Mouse (Mus musculus) embryonic facial prominence, embryonic 11.5 days (tissue): ENCODE data around the gene Tmem52b. TPM values are rescaled to one million over a fixed set of nuclear protein-coding genes. Genes with fewer than 3 reads are reported as not detected.

Source experiments
- ATAC-seq: fragments of 200-750 bp; cut with Nextera tagmentation; replicated peaks from 2 replicates; pipeline ENCODE4 v1.8.0; 2017; ENCODE audit warnings: low read depth; ENCODE audit not compliant: insufficient number of reproducible peaks, low FRiP score, low TSS enrichment
- DNase-seq: peaks from one replicate; pipeline ENCODE4 v3.0.0-alpha.2; 2015; ENCODE audit warnings: low spot score
- H3K27ac ChIP-seq: fragments of 300-500 bp; sonication (generic); replicated peaks from 2 replicates; pipeline ENCODE4 v1.5.1; 2014; ENCODE audit warnings: mild to moderate bottlenecking, low read depth, low read length, control low read depth
- H3K27me3 ChIP-seq: fragments of 300-500 bp; sonication (generic); 2 replicates; pipeline ENCODE4 v1.6.1; 2014; ENCODE audit warnings: mild to moderate bottlenecking, low read length, moderate library complexity, mixed read lengths; ENCODE audit not compliant: control insufficient read depth, insufficient read depth
- H3K36me3 ChIP-seq: fragments of 300-500 bp; sonication (generic); replicated peaks from 2 replicates; pipeline ENCODE4 v1.6.1; 2014; ENCODE audit warnings: low read depth, mild to moderate bottlenecking, low read length, moderate library complexity, mixed read lengths; ENCODE audit not compliant: control insufficient read depth, insufficient read depth
- H3K4me1 ChIP-seq: fragments of 300-500 bp; sonication (generic); 2 replicates; pipeline ENCODE4 v1.6.1; 2014; ENCODE audit warnings: low read length, mixed read lengths; ENCODE audit not compliant: control insufficient read depth, insufficient read depth
- H3K4me2 ChIP-seq: fragments of 300-500 bp; sonication (generic); 2 replicates; pipeline ENCODE4 v1.6.1; 2014; ENCODE audit warnings: low read depth, mild to moderate bottlenecking, control low read depth, low read length, moderate library complexity
- H3K4me3 ChIP-seq: fragments of 300-500 bp; sonication (generic); 2 replicates; pipeline ENCODE4 v1.5.1; 2014; ENCODE audit warnings: low read depth, low read length, control low read depth
- H3K9ac ChIP-seq: fragments of 300-500 bp; sonication (generic); replicated peaks from 2 replicates; pipeline ENCODE4 v1.6.1; 2014; ENCODE audit warnings: mild to moderate bottlenecking, control low read depth, low read length
- H3K9me3 ChIP-seq: fragments of 300-500 bp; sonication (generic); replicated peaks from 2 replicates; pipeline ENCODE4 v1.6.1; 2016; ENCODE audit warnings: mild to moderate bottlenecking, low read length, inconsistent platforms, mixed read lengths; ENCODE audit not compliant: control insufficient read depth
- WGBS: fragments of 180-500 bp; shearing (Covaris S2); extraction: QIAGEN DNeasy Blood & Tissue Kit; methylation state at CpG from one replicate; pipeline ENCODE4 v1.1.7; 2014; 5-methylcytosine and 5-hydroxymethylcytosine counted together
- polyA plus RNA-seq: library from polyadenylated mRNA; unstranded; fragments of >200 nt; fragmentation: Nextera tagmentation; extraction: Ambion mirVana; gene quantifications from 2 replicates; pipeline ENCODE4 v1.2.1, GENCODE M21; 2014

The Tmem52b gene
- polyA plus RNA-seq, 1 experiment from 2014 or later: not detected

DNA sequence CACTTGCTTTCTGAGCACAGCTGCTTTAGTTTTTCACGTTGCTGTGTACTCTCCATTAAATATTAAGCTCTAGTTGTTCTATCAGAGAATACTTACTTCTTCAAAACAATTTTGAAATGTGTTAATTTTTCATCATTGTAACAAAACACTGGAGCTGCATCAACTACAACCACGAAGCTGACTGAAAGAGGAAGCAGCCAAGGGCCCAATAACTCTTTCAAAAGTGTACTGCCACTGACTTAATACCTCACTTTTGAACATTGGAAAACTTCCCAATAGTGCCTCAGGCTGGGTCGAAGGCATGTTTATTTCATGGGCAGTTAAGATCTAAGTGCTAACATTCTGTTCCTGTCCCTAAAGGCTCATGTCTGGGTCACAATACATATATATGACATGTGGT, 35.7 kb downstream of the Tmem52b start:
- no peak overlapping the region for H3K9ac ChIP-seq

GRCm38 (mm10) chr6:129557298-129558023, 45.1 kb downstream of the Tmem52b start:
- Histone ChIP-seq H3K27ac (no peak overlapping the region), H3K36me3 (no peaks in the 10 kb centered on the region), H3K4me2 (no peak overlapping the region), H3K4me3 (no peak overlapping the region), H3K9me3 (no peaks in the 10 kb centered on the region), H3K9ac (no peak overlapping the region), H3K27me3 (no peaks in the 10 kb centered on the region), H3K4me1 (no peaks in the 10 kb centered on the region)
- DNase-seq (no peak), ATAC-seq (no peak)

More for the DNA sequence above, 35.7 kb downstream of the Tmem52b start:
- no peaks in the 10 kb centered on the region for H3K4me1 ChIP-seq
- no peaks in the 10 kb centered on the region for H3K9me3 ChIP-seq
- no peak for ATAC-seq
- no peak overlapping the region for H3K27ac ChIP-seq
- DNase-seq: no peak
- H3K4me2 ChIP-seq: no peak overlapping the region
- no peak overlapping the region for H3K4me3 ChIP-seq
- H3K27me3 ChIP-seq: no peaks in the 10 kb centered on the region
- H3K36me3 ChIP-seq: no peaks in the 10 kb centered on the region
- 76% methylated on average over 3 of the region's 3 CpGs for WGBS

GRCm38 (mm10) chr6:129558946-129559640, 46.7 kb downstream of the Tmem52b start:
- no peak overlapping the region for H3K9ac ChIP-seq
- H3K4me3 ChIP-seq: no peak overlapping the region
- no peak overlapping the region for H3K27ac ChIP-seq
- H3K4me2 ChIP-seq: no peak overlapping the region
- H3K9me3 ChIP-seq: no peaks in the 10 kb centered on the region
- H3K36me3 ChIP-seq: no peaks in the 10 kb centered on the region
- ATAC-seq (peak; percentile 84), DNase-seq (peak; percentile 82)
- 18% methylated on average over 12 of the region's 12 CpGs for WGBS
- no peaks in the 10 kb centered on the region for H3K27me3 ChIP-seq
- no peaks in the 10 kb centered on the region for H3K4me1 ChIP-seq

- no peak for ATAC-seq
- Histone ChIP-seq H3K4me2 (no peak overlapping the region), H3K36me3 (no peaks in the 10 kb centered on the region), H3K27me3 (no peaks in the 10 kb centered on the region), H3K9ac (no peak overlapping the region), H3K4me1 (no peaks in the 10 kb centered on the region), H3K27ac (no peak overlapping the region), H3K9me3 (no peaks in the 10 kb centered on the region), H3K4me3 (no peak overlapping the region)
- 59% methylated on average over 4 of the region's 4 CpGs for WGBS
- no peak for DNase-seq
These were observed 47.3 kb downstream of the Tmem52b start for GRCm38 (mm10) chr6:129559641-129560027.

DNA sequence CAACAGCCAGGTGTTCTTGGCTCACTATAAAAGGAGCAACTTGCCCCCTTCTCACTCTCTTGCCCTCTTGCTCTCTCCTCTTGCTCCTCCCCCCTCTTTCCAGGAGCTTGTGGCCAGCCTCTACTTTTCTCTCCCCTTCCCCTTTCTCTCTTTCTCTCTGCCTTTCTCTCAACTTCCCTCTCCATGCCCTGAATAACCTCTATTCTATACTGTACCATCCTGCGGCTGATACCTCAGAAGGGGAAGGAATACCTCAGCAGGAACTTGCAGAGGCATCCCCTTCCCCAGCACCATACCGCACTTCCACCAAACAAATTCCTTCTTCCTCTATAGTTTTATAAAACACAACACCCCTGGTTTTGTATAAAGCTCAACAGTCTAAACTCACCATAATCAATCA, 52.9 kb downstream of the Tmem52b start:
- Histone ChIP-seq H3K9ac (no peak overlapping the region), H3K9me3 (no peaks in the 10 kb centered on the region), H3K4me2 (no peak overlapping the region), H3K4me1 (no peaks in the 10 kb centered on the region), H3K36me3 (no peaks in the 10 kb centered on the region), H3K27ac (no peak overlapping the region), H3K27me3 (no peaks in the 10 kb centered on the region), H3K4me3 (no peak overlapping the region)
- 90% methylated on average over 2 of the region's 2 CpGs for WGBS
- no peak for ATAC-seq
- no peak for DNase-seq

Other genes starting within 250 kb of the Tmem52b start
- gene Cd69, start 237.1 kb upstream of the Tmem52b start, polyA plus RNA-seq: 0.27 and 0.29 TPM in 2 replicates
- gene 4922502D21Rik, start 180.8 kb upstream of the Tmem52b start, polyA plus RNA-seq: not detected in 2 replicates
- 0.54 and 0.91 TPM in 2 replicates for gene Clec12a, start 169.9 kb upstream of the Tmem52b start, polyA plus RNA-seq
- not detected in 2 replicates for gene Clec12b, start 126.7 kb upstream of the Tmem52b start, polyA plus RNA-seq
- gene Clec1b, start 115.3 kb upstream of the Tmem52b start, polyA plus RNA-seq: 10.7 and 13.5 TPM in 2 replicates
- gene Clec9a, start 103.7 kb upstream of the Tmem52b start, polyA plus RNA-seq: 0.13 and 0.15 TPM in 2 replicates
- gene Clec1a, start 60.6 kb upstream of the Tmem52b start, polyA plus RNA-seq: 0.49 and 1.5 TPM in 2 replicates
- 0.36 TPM in 1 of 2 replicates, not detected in the other for gene Olr1, start 5.4 kb upstream of the Tmem52b start, polyA plus RNA-seq
- gene Gabarapl1, start 20.6 kb downstream of the Tmem52b start, polyA plus RNA-seq: 17.5 and 19.4 TPM in 2 replicates
- not detected in 2 replicates for gene Klre1, start 65.3 kb downstream of the Tmem52b start, polyA plus RNA-seq
- not detected in 2 replicates for gene Klrd1, start 79.2 kb downstream of the Tmem52b start, polyA plus RNA-seq
- gene Klrk1, start 111.3 kb downstream of the Tmem52b start, polyA plus RNA-seq: 0.08 TPM in 1 of 2 replicates, not detected in the other
- gene Klrc3, start 130.8 kb downstream of the Tmem52b start, polyA plus RNA-seq: not detected in 2 replicates
- not detected in 2 replicates for gene Klrc2, start 148.1 kb downstream of the Tmem52b start, polyA plus RNA-seq
- not detected in 2 replicates for gene Klrc1, start 166.4 kb downstream of the Tmem52b start, polyA plus RNA-seq
- not detected in 2 replicates for gene Klri1, start 204.6 kb downstream of the Tmem52b start, polyA plus RNA-seq
- not detected in 2 replicates for gene Klri2, start 227.9 kb downstream of the Tmem52b start, polyA plus RNA-seq